Mouse (Mus musculus) ES-E14 (cell line): Measurements from ENCODE around the gene Tjp2.

ENCODE experiments used
- HCFC1 ChIP-seq: IDR thresholded peaks from 2 replicates; pipeline ENCODE4 v1.6.1; 2012; ENCODE audit warnings: low read length, inconsistent platforms, borderline replicate concordance; ENCODE audit not compliant: insufficient read depth
- MAFK ChIP-seq: IDR thresholded peaks from 2 replicates; pipeline ENCODE4 v1.6.1; 2014; ENCODE audit warnings: mild to moderate bottlenecking, low read depth, low read length, inconsistent platforms; ENCODE audit not compliant: insufficient read depth
- ZC3H11A ChIP-seq: IDR thresholded peaks from 2 replicates; pipeline ENCODE4 v1.6.1; 2012; ENCODE audit warnings: low read depth, mild to moderate bottlenecking, inconsistent platforms, low read length, borderline replicate concordance

- TF ChIP-seq ZC3H11A: no peak
- no peak for TF ChIP-seq MAFK
- TF ChIP-seq HCFC1: no peak
Observed at GRCm38 (mm10) chr19:24251869-24252268, 27.0 kb upstream of the Tjp2 start.
